Mouse (Mus musculus) ES-Bruce4 (cell line): ENCODE data around the gene Tes. TPM values are rescaled to one million over a fixed set of nuclear protein-coding genes. Genes with fewer than 3 reads are reported as not detected.

Experiments used
- H3K27ac ChIP-seq: 2 replicates; pipeline ENCODE4 v1.5.1; 2012; ENCODE audit warnings: low read length, inconsistent platforms; ENCODE audit not compliant: insufficient read depth
- H3K27me3 ChIP-seq: 2 replicates; pipeline ENCODE4 v1.6.1; 2012; ENCODE audit warnings: mild to moderate bottlenecking, low read length, inconsistent platforms; ENCODE audit not compliant: control insufficient read depth, poor library complexity, insufficient read depth, severe bottlenecking
- H3K36me3 ChIP-seq: 2 replicates; pipeline ENCODE4 v1.6.1; 2012; ENCODE audit warnings: inconsistent platforms, mild to moderate bottlenecking, low read length, moderate library complexity; ENCODE audit not compliant: control insufficient read depth, poor library complexity, insufficient read depth, severe bottlenecking
- H3K4me1 ChIP-seq: one replicate; pipeline ENCODE4 v1.8.1; 2011; ENCODE audit warnings: low read length; ENCODE audit not compliant: control insufficient read depth, insufficient read depth
- H3K4me3 ChIP-seq: 2 replicates; pipeline ENCODE4 v1.5.1; 2011; ENCODE audit warnings: low read depth, mild to moderate bottlenecking, low read length
- H3K9ac ChIP-seq: 2 replicates; pipeline ENCODE4 v1.6.1; 2012; ENCODE audit warnings: low read depth, mild to moderate bottlenecking, inconsistent platforms; ENCODE audit not compliant: poor library complexity, severe bottlenecking
- H3K9me3 ChIP-seq: replicated peaks from 2 replicates; pipeline ENCODE4 v1.6.1; 2012; ENCODE audit warnings: mild to moderate bottlenecking, low read length, inconsistent platforms; ENCODE audit not compliant: control insufficient read depth, poor library complexity, insufficient read depth, severe bottlenecking
- CTCF ChIP-seq: IDR thresholded peaks from one replicate; pipeline ENCODE4 v1.8.1; 2011; ENCODE audit warnings: low read depth, low read length
- EP300 ChIP-seq: IDR thresholded peaks from 2 replicates; pipeline ENCODE4 v1.6.1; 2011; ENCODE audit warnings: low read depth, low read length; ENCODE audit not compliant: insufficient read depth
- POLR2A ChIP-seq: IDR thresholded peaks from one replicate; pipeline ENCODE4 v1.8.1; 2011; ENCODE audit warnings: low read length; ENCODE audit not compliant: insufficient read depth
- polyA plus RNA-seq: library from polyadenylated mRNA; stranded (reverse); fragments of >200 nt; gene quantifications from 2 replicates; pipeline ENCODE4 v1.2.4, GENCODE M21; 2011; ENCODE audit warnings: low read depth; ENCODE audit not compliant: missing spikeins, insufficient read depth, insufficient read length

Tes gene
- polyA plus RNA-seq = 57.5 and 59.6 TPM in 2 replicates

- TF ChIP-seq EP300 (no peak), POLR2A (no peak), CTCF (no peak)
- H3K9ac ChIP-seq = peak within 1 kb of the TSS; percentile 65
- no peaks in the 10 kb centered on the region for H3K27me3 ChIP-seq
- H3K36me3 ChIP-seq = no peaks in the 10 kb centered on the region
- H3K9me3 ChIP-seq = no peaks in the 10 kb centered on the region
- no peaks in the 10 kb centered on the region for H3K4me1 ChIP-seq
- H3K4me3 ChIP-seq = peak within 1 kb of the TSS; percentile 85
- no peak within 1 kb of the TSS for H3K27ac ChIP-seq
These were observed at the start of gene Tes for GRCm38 (mm10) chr6:17064936-17065790. TSS of gene Tes (plus strand) at chr6:17065149.

GRCm38 (mm10) chr6:17025886-17026285 is 39.1 kb upstream of the Tes start:
- Histone ChIP-seq H3K27me3 (no peaks in the 10 kb centered on the region), H3K4me3 (no peak overlapping the region), H3K4me1 (no peaks in the 10 kb centered on the region), H3K9ac (no peak overlapping the region), H3K9me3 (no peaks in the 10 kb centered on the region), H3K27ac (no peak overlapping the region), H3K36me3 (no peaks in the 10 kb centered on the region)
- TF ChIP-seq CTCF = no peak
- TF ChIP-seq EP300 = no peak
- TF ChIP-seq POLR2A = no peak

GRCm38 (mm10) chr6:17027572-17027971 is 37.4 kb upstream of the Tes start:
- H3K9me3 ChIP-seq = no peaks in the 10 kb centered on the region
- H3K4me1 ChIP-seq = peaks cover 3% of the 10 kb centered on the region

GRCm38 (mm10) chr6:17028809-17029208 is 36.1 kb upstream of the Tes start:
- Histone ChIP-seq H3K9me3 (no peaks in the 10 kb centered on the region), H3K9ac (no peak overlapping the region), H3K27me3 (no peaks in the 10 kb centered on the region), H3K27ac (no peak overlapping the region), H3K36me3 (no peaks in the 10 kb centered on the region), H3K4me3 (no peak overlapping the region), H3K4me1 (peaks cover 3% of the 10 kb centered on the region)
- TF ChIP-seq CTCF = no peak
- no peak for TF ChIP-seq POLR2A
- no peak for TF ChIP-seq EP300

More at GRCm38 (mm10) chr6:17027572-17027971, 37.4 kb upstream of the Tes start:
- TF ChIP-seq CTCF (peak; percentile 36), POLR2A (no peak), EP300 (no peak)
- H3K36me3 ChIP-seq = no peaks in the 10 kb centered on the region
- no peak overlapping the region for H3K9ac ChIP-seq
- no peaks in the 10 kb centered on the region for H3K27me3 ChIP-seq
- H3K27ac ChIP-seq = no peak overlapping the region
- no peak overlapping the region for H3K4me3 ChIP-seq

GRCm38 (mm10) chr6:17032231-17032728 is 32.7 kb upstream of the Tes start:
- Histone ChIP-seq H3K4me1 (peaks cover 3% of the 10 kb centered on the region), H3K9me3 (no peaks in the 10 kb centered on the region), H3K4me3 (no peak overlapping the region), H3K9ac (no peak overlapping the region), H3K27ac (0 out of 2 replicates have a peak overlapping the region, but pooled peaks have one; percentile 47), H3K27me3 (no peaks in the 10 kb centered on the region), H3K36me3 (no peaks in the 10 kb centered on the region)
- no peak for TF ChIP-seq CTCF
- TF ChIP-seq EP300 = peak; percentile 68
- TF ChIP-seq POLR2A = no peak

- H3K36me3 ChIP-seq = no peaks in the 10 kb centered on the region
- H3K9ac ChIP-seq = no peak overlapping the region
- TF ChIP-seq POLR2A (no peak), EP300 (no peak), CTCF (no peak)
- no peak overlapping the region for H3K27ac ChIP-seq
- H3K27me3 ChIP-seq = no peaks in the 10 kb centered on the region
- peaks cover 3% of the 10 kb centered on the region for H3K4me1 ChIP-seq
- H3K9me3 ChIP-seq = no peaks in the 10 kb centered on the region
- no peak overlapping the region for H3K4me3 ChIP-seq
These were observed 30.9 kb upstream of the Tes start for GRCm38 (mm10) chr6:17034095-17034494.
